Mouse (Mus musculus): ENCODE measurements around the gene Add3. TPM values are rescaled to one million over a fixed set of nuclear protein-coding genes. Genes with fewer than 3 reads are reported as not detected.

Gene Add3
- polyA plus RNA-seq, 1 experiment from 2014 or later = 49.7 TPM

Other genes starting within 250 kb of the Add3 start
- gene Xpnpep1, start 100.2 kb upstream of the Add3 start, polyA plus RNA-seq (2014; fragmentation: Nextera tagmentation; extraction: Ambion mirVana) = 148 and 150 TPM in 2 replicates
- gene Mxi1, start 170.1 kb downstream of the Add3 start, polyA plus RNA-seq (2014; fragmentation: Nextera tagmentation; extraction: Ambion mirVana) = 59.0 and 59.1 TPM in 2 replicates
- gene Gm10197, start 231.3 kb downstream of the Add3 start, polyA plus RNA-seq (2014; fragmentation: Nextera tagmentation; extraction: Ambion mirVana) = not detected in 2 replicates

Measured in midbrain, embryonic 11.5 days (tissue).